Mouse (Mus musculus) lung, postnatal 0 days (tissue): ENCODE measurements around the gene Blnk.

Experiments
- CTCF ChIP-seq: IDR thresholded peaks from 2 replicates; pipeline ENCODE4 v1.5.1; 2016; ENCODE audit warnings: antibody characterized with exemption, mild to moderate bottlenecking
- EP300 ChIP-seq: IDR thresholded peaks from 2 replicates; pipeline ENCODE4 v1.6.1; 2016; ENCODE audit warnings: antibody characterized with exemption, mild to moderate bottlenecking, control low read depth

DNA sequence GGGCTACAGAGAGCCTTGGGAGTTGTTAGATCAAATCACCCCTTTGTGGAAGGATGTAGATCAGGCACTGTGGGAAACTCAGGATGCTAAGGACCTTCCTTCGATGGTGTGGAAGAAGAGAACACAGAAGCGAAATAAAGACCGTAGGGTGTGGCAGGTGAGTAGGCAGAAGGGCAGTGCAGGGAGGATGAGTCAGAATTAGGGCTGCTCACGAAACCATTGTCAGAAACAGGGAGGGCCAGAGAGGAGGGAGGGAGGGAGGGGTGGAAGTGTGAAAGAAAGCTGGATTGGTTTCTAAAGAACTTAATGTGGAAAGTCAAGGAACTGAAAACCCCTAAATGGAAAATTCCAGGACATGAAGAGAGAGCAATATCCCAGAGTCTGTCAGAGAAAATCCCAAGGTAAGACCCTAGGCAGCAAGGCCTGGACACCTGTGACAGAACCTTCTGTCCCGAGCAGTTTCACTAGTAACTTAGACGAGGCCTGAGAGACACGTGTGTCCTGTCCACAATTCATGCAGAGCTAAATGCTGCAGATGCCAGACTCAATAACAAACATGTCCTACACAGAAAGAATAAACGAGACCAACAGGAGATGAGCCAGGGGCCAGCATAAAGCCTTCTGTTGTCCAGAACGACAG, 4.3 kb downstream of the Blnk start:
- TF ChIP-seq CTCF (no peak), EP300 (no peak)
